Mouse (Mus musculus): ENCODE measurements at regions not wholly inside any gene's neighbourhood (a gene's known extent, or its start where the extent isn't known, plus 50 kb on each side); places are given as distances from the start of the nearest gene placed in this dataset.

GRCm38 (mm10) chrX:93905531-93905930 is 62.9 kb upstream of the AU015836 start:
- no peak for TF ChIP-seq CTCF (IDR thresholded peaks at IDR 0.05; ENCODE audit: control insufficient read depth, insufficient read depth, insufficient replicate concordance, low read depth, low read length)
- TF ChIP-seq POLR2A (IDR thresholded peaks at IDR 0.05; ENCODE audit: control insufficient read depth, low read depth, low read length): no peak
